Mouse (Mus musculus) left cerebral cortex, adult 2 months (tissue): ENCODE measurements at regions not wholly inside any gene's neighbourhood (a gene's known extent, or its start where the extent isn't known, plus 50 kb on each side); places are given as distances from the start of the nearest gene placed in this dataset.

Experiments
- DNase-seq, 2 experiments: peaks; one replicate each; pipeline ENCODE4 v3.0.0; 2021 to 2022; ENCODE audit warnings: low spot score in 2 of 2, mixed read lengths in 1 of 2; ENCODE audit errors: extremely low spot score in 1 of 2
- H3K27ac ChIP-seq: fragments of 200-600 bp; 2 replicates; pipeline ENCODE4 v1.8.1; 2022
- H3K4me3 ChIP-seq: fragments of 200-600 bp; 2 replicates; pipeline ENCODE4 v1.8.1; 2022
- CTCF ChIP-seq: fragments of 200-600 bp; IDR thresholded peaks from 2 replicates; pipeline ENCODE4 v1.8.1; 2022; ENCODE audit warnings: antibody characterized with exemption, mild to moderate bottlenecking, moderate library complexity
- intact Hi-C: fragments of 180-260 bp; cut with DNase I; formaldehyde crosslinking; loops from one replicate; pipeline ENCODE4 v1.15.1; 2025

GRCm38 (mm10) chr16:31508981-31509380 lies 86.9 kb downstream of the Bdh1 start:
- DNase-seq = peak; percentile 82 to 83
- Histone ChIP-seq H3K4me3 (0 out of 2 replicates have a peak overlapping the region, but pooled peaks have one; percentile 6), H3K27ac (peak overlapping the region; percentile 74)
- peak; percentile 16 for TF ChIP-seq CTCF
- intact Hi-C loops = no loop called here

- intact Hi-C loops = no loop called here
- peak overlapping the region; percentile 74; the same call in 1 of the 2 replicates for H3K27ac ChIP-seq
- no peak for TF ChIP-seq CTCF
Measured at GRCm38 (mm10) chr16:31510097-31510496, 88.0 kb downstream of the Bdh1 start.

GRCm38 (mm10) chr16:31518816-31519215 lies 96.7 kb downstream of the Bdh1 start:
- intact Hi-C loops = no loop called here
- no peak; the same call in 1 of the 2 replicates for TF ChIP-seq CTCF
- Histone ChIP-seq H3K4me3 (no peak overlapping the region), H3K27ac (no peak overlapping the region)
- DNase-seq = no peak

More at GRCm38 (mm10) chr16:31510097-31510496, 88.0 kb downstream of the Bdh1 start:
- DNase-seq = no peak
- no peak overlapping the region for H3K4me3 ChIP-seq

- DNase-seq = no peak
- Histone ChIP-seq H3K4me3 (no peak overlapping the region), H3K27ac (no peak overlapping the region)
- TF ChIP-seq CTCF = no peak
- intact Hi-C loops = no loop called here
Measured at GRCm38 (mm10) chr16:31520081-31520480, 98.0 kb downstream of the Bdh1 start.

- no peak overlapping the region for H3K4me3 ChIP-seq
- TF ChIP-seq CTCF = no peak
- intact Hi-C loops = no loop called here
- H3K27ac ChIP-seq = no peak overlapping the region
- DNase-seq = no peak
Measured at GRCm38 (mm10) chr16:31521786-31522185, 99.7 kb downstream of the Bdh1 start.

GRCm38 (mm10) chr16:31526711-31527344 lies 104.7 kb downstream of the Bdh1 start:
- TF ChIP-seq CTCF = no peak
- no peak overlapping the region; the same call in 1 of the 2 replicates for H3K27ac ChIP-seq
- H3K4me3 ChIP-seq = no peak overlapping the region
- intact Hi-C loops = no loop called here
- DNase-seq = no peak

GRCm38 (mm10) chr16:31528596-31529283 lies 106.7 kb downstream of the Bdh1 start:
- 0 out of 2 replicates have a peak overlapping the region, but pooled peaks have one; percentile 15 for H3K27ac ChIP-seq
- no peak overlapping the region for H3K4me3 ChIP-seq
- no peak for TF ChIP-seq CTCF
- intact Hi-C loops = no loop called here
- DNase-seq = no peak

GRCm38 (mm10) chr16:31529284-31529958 lies 107.3 kb downstream of the Bdh1 start:
- peak overlapping the region; percentile 65 for H3K27ac ChIP-seq
- TF ChIP-seq CTCF = no peak
- no peak overlapping the region for H3K4me3 ChIP-seq
- DNase-seq = peak in 1 of 2 experiments; percentile 58
- intact Hi-C loops = no loop called here

GRCm38 (mm10) chr16:31530090-31530489 lies 108.0 kb downstream of the Bdh1 start:
- DNase-seq = no peak
- intact Hi-C loops = no loop called here
- no peak overlapping the region for H3K4me3 ChIP-seq
- peak overlapping the region; percentile 65 for H3K27ac ChIP-seq
- TF ChIP-seq CTCF = no peak

GRCm38 (mm10) chr16:31533196-31533777 lies 111.2 kb downstream of the Bdh1 start:
- no peak for DNase-seq

GRCm38 (mm10) chr16:31534923-31535523 lies 112.9 kb downstream of the Bdh1 start:
- intact Hi-C loops = no loop called here
- H3K27ac ChIP-seq = no peak overlapping the region
- TF ChIP-seq CTCF = no peak

More at GRCm38 (mm10) chr16:31533196-31533777, 111.2 kb downstream of the Bdh1 start:
- TF ChIP-seq CTCF = no peak; the same call in 1 of the 2 replicates
- intact Hi-C loops = no loop called here
- H3K4me3 ChIP-seq = no peak overlapping the region
- no peak overlapping the region for H3K27ac ChIP-seq

More at GRCm38 (mm10) chr16:31534923-31535523, 112.9 kb downstream of the Bdh1 start:
- no peak overlapping the region for H3K4me3 ChIP-seq
- no peak for DNase-seq
